Mouse (Mus musculus) heart, adult 18-20 months (tissue): ENCODE results near the gene H6pd. TPM values are rescaled to one million over a fixed set of nuclear protein-coding genes. Genes with fewer than 3 reads are reported as not detected.

Experiments used
- DNase-seq, 2 experiments: peaks; one replicate each; pipeline ENCODE4 v3.0.0; 2021 to 2022; ENCODE audit warnings: mixed read lengths in 1 of 2
- total RNA-seq, 2 experiments: library from RNA; stranded (reverse); gene quantifications; 2 replicates each; pipeline ENCODE4 v1.2.3; 2021

H6pd gene
- total RNA-seq, 2 experiments from 2014 or later, result 35.4 to 48.7 TPM

DNA sequence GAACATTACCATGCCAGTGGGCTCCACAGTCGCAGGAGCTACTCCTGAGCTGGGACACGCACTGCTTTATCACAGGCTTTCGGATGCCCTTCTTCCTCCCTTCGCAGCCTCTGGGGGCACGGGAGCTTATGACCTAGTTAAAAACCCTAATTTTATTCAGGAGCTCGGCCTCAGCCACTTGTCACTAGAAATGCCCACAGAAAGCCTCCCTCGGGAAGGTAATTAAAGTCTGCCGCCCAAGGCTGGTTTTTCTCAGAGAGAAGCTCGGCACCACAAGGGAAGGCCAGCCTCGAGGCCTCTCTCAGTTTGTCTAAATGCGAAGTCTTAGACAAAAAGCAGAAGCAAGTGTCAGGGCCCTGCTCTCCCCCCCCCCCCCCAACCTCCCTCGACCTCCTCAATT, 64.6 kb downstream of the H6pd start:
- DNase-seq, result no peak

- DNase-seq, result peak in 1 of 2 experiments; percentile 42
Observed at GRCm38 (mm10) chr4:149942831-149943741, 65.7 kb downstream of the H6pd start.

- peak in 1 of 2 experiments; percentile 80 for DNase-seq
Observed at GRCm38 (mm10) chr4:149941067-149941755, 67.6 kb downstream of the H6pd start.

DNA sequence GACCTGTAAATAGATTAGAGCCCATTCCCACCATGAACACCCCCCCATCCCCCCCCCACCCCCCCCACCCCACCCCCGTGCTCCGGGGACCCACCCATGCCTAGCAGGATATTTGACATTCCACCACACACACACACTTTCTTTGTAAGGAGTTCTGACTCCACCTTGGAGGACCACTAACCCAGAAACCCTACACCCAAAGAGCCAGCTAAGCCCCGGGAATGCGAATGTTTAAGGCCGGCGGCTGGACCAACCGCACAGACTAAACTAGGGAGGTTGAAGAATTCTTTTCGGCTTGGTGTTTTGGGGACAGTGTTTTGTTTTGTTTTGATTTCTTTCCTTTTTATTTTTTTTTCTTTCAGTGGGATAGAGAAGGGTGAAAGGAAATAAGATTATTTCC, 70.1 kb downstream of the H6pd start:
- DNase-seq, result no peak

GRCm38 (mm10) chr4:149936921-149937320, 71.9 kb downstream of the H6pd start:
- peak in 1 of 2 experiments; percentile 75 for DNase-seq

DNA sequence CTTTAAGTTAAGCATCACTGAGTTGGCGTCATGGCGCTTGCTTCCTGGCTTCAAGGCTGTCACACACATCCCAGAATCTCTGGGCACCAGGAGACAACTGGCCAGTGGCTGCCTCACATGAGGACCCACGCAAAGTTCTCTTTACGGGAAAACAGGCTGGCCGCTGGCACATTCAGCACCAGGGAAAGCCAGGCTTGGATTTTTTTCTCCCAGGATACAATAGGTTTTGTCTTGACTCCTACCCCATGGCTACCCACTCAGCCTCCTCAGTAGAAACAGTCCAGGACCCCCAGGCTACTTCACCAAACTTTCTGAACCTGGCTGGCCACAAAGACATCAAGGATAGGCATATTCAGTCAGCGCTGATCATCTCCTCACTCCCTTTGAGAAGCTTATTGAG, 73.4 kb downstream of the H6pd start:
- no peak for DNase-seq

DNA sequence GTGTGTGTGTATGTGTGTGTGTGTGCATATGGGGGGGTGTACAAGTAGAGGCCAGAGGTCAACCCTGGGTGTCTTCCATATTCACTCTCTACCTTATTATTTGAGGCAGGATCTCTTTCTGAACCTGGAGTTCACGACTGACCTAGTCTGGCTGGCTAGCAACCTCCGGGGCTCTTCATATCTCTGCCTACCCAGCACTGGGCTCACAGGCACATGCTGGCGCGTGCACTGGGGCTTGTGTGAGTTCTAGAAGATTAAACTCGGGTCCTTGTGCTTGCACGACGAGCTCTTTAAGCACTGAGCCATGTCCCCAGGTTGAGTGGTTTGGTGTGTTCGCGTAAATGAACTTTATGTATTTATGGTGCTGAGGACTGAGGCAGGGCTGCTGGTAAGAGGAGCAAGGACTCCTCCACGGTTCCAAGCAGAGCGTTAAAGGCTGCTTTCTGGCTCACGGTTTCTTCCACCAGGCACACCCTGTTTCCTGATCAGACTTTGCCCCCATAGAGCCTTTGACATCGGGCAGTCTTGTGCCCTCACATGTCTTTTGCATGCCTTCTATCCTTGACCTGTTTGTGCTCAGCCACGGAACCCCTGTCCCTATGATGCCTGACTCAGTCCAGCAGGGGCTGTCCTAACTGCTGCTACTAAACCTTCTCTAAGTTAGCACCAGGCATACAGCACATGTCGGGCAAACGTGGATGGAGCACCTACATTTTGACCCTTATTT, 75.1 kb downstream of the H6pd start:
- no peak for DNase-seq

DNA sequence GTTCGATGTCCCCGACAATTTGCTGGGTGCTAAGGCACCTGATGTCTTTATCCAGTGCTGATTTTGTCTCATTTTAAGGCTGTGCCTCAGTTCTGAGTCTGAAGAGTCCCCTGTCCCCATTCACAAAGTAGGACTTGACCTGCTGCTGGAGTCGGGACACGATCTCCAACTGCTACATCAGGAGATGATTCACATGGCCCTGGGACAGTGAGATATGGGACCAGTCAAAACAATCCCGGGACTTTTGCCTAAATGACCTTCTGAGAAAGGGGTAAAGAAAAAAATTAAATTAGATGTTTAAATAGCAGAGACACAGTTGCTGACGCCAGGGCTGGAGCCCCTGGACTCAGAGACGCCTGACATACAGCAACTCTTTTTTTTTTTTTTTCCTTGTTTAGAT, 75.8 kb downstream of the H6pd start:
- DNase-seq, result no peak

- DNase-seq, result peak in 1 of 2 experiments; percentile 53
Observed at GRCm38 (mm10) chr4:149932108-149932815, 76.6 kb downstream of the H6pd start.

GRCm38 (mm10) chr4:149930755-149931154, 78.1 kb downstream of the H6pd start:
- no peak for DNase-seq

Other genes with a start within 250 kb of the H6pd start
- 10 to 100 TPM; 22.7 to 25.7 TPM for gene Slc25a33, start 234.7 kb downstream of the H6pd start, total RNA-seq
- 10 to 100 TPM; 34.1 to 41.4 TPM for gene Spsb1, start 54.0 kb downstream of the H6pd start, total RNA-seq
- 10 to 100 TPM; 36.5 to 43.7 TPM for gene Gpr157, start 78.3 kb upstream of the H6pd start, total RNA-seq
- gene Slc2a5, start 110.3 kb upstream of the H6pd start, total RNA-seq, result under 1 TPM in 1 of 2 experiments, not detected in 1; 0.41 TPM
- not detected for gene Slc2a7, start 139.9 kb upstream of the H6pd start, total RNA-seq
- under 1 TPM in 1 of 2 experiments, not detected in 1; 0.41 TPM for gene Car6, start 192.3 kb upstream of the H6pd start, total RNA-seq
- gene Eno1, start 227.7 kb upstream of the H6pd start, total RNA-seq, result 100 to 1,000 TPM; 118 to 148 TPM